Mouse (Mus musculus): ENCODE measurements around the gene Prex1.

- no peak for TF ChIP-seq TAL1 (IDR thresholded peaks at IDR 0.05; ENCODE audit: low read length)
- no peak for TF ChIP-seq GATA1 (IDR thresholded peaks at IDR 0.05; ENCODE audit: low read length)
Observed at GRCm38 (mm10) chr2:166674693-166675092, 38.9 kb downstream of the Prex1 start.

Measured in erythroblast, embryonic 14.5 days (primary cell).